Mouse (Mus musculus): ENCODE results near the gene Ugcg.

- no peak for TF ChIP-seq CTCF (IDR thresholded peaks at IDR 0.05; ENCODE audit: low read depth)
- no peak for TF ChIP-seq EP300 (IDR thresholded peaks at IDR 0.05; ENCODE audit: low read depth)
These were observed 53.2 kb downstream of the Ugcg start for GRCm38 (mm10) chr4:59242221-59242620.
